Mouse (Mus musculus) C2C12 (cell line): ENCODE results near the gene H2afy2. TPM values are rescaled to one million over a fixed set of nuclear protein-coding genes. Genes with fewer than 3 reads are reported as not detected.
A peak's percentile ranks its signal among the peaks of the same experiment; 100 is the strongest.

Source experiments
- H3K27me3 ChIP-seq: one replicate; pipeline ENCODE4 v1.6.1; 2011; ENCODE audit not compliant: control insufficient read depth, insufficient read depth, insufficient read length
- H3K36me3 ChIP-seq: one replicate; pipeline ENCODE4 v1.6.1; 2011; ENCODE audit not compliant: control insufficient read depth, insufficient read depth
- H3K4me3 ChIP-seq: one replicate; pipeline ENCODE4 v1.5.1; 2011; ENCODE audit warnings: mild to moderate bottlenecking, control low read depth; ENCODE audit not compliant: poor library complexity, insufficient read depth, severe bottlenecking
- H3K79me2 ChIP-seq: one replicate; pipeline ENCODE4 v1.6.1; 2011; ENCODE audit not compliant: control insufficient read depth, insufficient read depth
- H3K79me3 ChIP-seq: one replicate; pipeline ENCODE4 v1.6.1; 2011; ENCODE audit warnings: low read depth, control low read depth
- H3ac ChIP-seq: one replicate; pipeline ENCODE3; 2011; ENCODE audit warnings: low read depth; ENCODE audit not compliant: control insufficient read depth, insufficient read length
- CEBPB ChIP-seq: IDR thresholded peaks from one replicate; pipeline ENCODE4 v1.6.1; 2011; ENCODE audit warnings: low read depth, mild to moderate bottlenecking, control low read depth, moderate library complexity
- CTCF ChIP-seq: IDR thresholded peaks from one replicate; pipeline ENCODE4 v1.5.1; 2011; ENCODE audit not compliant: control insufficient read depth, insufficient read depth, insufficient read length
- FOSL1 ChIP-seq: IDR thresholded peaks from one replicate; pipeline ENCODE4 v1.8.0; 2011; ENCODE audit warnings: mild to moderate bottlenecking, low read length; ENCODE audit not compliant: poor library complexity, insufficient read depth, severe bottlenecking
- MAX ChIP-seq: IDR thresholded peaks from one replicate; pipeline ENCODE4 v1.6.1; 2011; ENCODE audit warnings: mild to moderate bottlenecking, control low read depth
- MYOD1 ChIP-seq: IDR thresholded peaks from one replicate; pipeline ENCODE4 v1.6.1; 2011; ENCODE audit warnings: low read depth; ENCODE audit not compliant: control insufficient read depth, insufficient read length
- MYOG ChIP-seq: IDR thresholded peaks from one replicate; pipeline ENCODE4 v1.6.1; 2011; ENCODE audit not compliant: control insufficient read depth, insufficient read length; ENCODE audit errors: extremely low read depth
- USF1 ChIP-seq: IDR thresholded peaks from one replicate; pipeline ENCODE4 v1.6.1; 2011; ENCODE audit warnings: low read depth, mild to moderate bottlenecking, control low read depth, moderate library complexity
- polyA plus RNA-seq: library from polyadenylated mRNA; unstranded; fragments of >200 nt; fragmentation: generic; extraction: Trizol; gene quantifications from one replicate; pipeline ENCODE4 v1.2.1, GENCODE M21; 2012; ENCODE audit warnings: missing spikeins

H2afy2 gene
- polyA plus RNA-seq, 1 experiment, result 10.5 TPM

DNA sequence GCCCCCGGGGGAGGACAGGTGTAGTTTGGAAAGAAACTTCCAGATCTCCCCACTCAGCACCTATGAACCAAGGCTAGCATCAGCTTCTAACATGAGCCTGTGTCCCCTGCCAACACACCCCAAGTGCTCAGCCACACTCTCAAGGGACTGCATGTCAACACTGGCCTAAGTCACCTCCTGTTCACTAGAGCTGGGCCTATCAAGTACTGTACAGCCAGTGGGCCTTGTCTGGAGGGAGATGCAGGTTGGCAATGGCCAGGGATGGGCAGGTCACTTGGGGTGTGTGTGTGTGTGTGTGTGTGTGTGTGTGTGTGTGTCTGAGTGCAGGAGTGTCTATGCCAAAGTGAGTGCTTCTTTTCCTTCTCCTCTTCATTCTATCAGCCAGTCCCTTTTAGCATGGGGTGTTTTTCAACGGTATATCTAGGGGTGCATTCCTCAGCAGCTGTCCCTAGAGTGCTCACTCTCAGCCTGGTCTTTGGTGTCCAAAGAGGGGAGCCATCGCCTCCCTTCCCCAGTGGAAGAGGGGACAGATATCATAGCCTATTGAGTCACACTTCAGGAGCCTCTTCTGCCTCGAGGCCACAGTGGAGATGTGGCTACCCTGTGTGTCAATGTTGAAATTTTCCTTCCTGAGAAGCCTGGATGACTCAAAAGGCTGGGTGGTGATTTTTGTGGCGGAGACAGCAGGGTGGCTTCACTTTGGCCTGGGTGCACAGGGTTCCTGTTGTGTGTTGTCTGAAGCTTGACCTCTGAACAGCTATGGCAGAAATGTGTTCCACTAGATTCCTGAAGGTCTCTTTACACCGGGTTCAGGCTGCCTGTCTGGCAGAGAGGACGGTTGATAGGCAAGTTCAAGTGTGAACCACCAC is 67.7 kb downstream of the H2afy2 start:
- H3K79me3 ChIP-seq, result no peaks in the 10 kb centered on the region
- H3ac ChIP-seq, result no peak overlapping the region
- TF ChIP-seq MYOD1, result no peak
- H3K4me3 ChIP-seq, result no peak overlapping the region
- no peaks in the 10 kb centered on the region for H3K79me2 ChIP-seq
- H3K27me3 ChIP-seq, result no peaks in the 10 kb centered on the region
- no peaks in the 10 kb centered on the region for H3K36me3 ChIP-seq

- peak overlapping the region; percentile 39 for H3ac ChIP-seq
- TF ChIP-seq MYOD1 (no peak), FOSL1 (no peak), USF1 (no peak), CEBPB (no peak), CTCF (no peak), MAX (no peak), MYOG (no peak)
- peaks cover 3% of the 10 kb centered on the region for H3K27me3 ChIP-seq
- H3K79me3 ChIP-seq, result no peaks in the 10 kb centered on the region
- no peaks in the 10 kb centered on the region for H3K36me3 ChIP-seq
- no peaks in the 10 kb centered on the region for H3K79me2 ChIP-seq
- H3K4me3 ChIP-seq, result peak overlapping the region; percentile 52
These were observed 68.5 kb downstream of the H2afy2 start for GRCm38 (mm10) chr10:61715462-61715837.

DNA sequence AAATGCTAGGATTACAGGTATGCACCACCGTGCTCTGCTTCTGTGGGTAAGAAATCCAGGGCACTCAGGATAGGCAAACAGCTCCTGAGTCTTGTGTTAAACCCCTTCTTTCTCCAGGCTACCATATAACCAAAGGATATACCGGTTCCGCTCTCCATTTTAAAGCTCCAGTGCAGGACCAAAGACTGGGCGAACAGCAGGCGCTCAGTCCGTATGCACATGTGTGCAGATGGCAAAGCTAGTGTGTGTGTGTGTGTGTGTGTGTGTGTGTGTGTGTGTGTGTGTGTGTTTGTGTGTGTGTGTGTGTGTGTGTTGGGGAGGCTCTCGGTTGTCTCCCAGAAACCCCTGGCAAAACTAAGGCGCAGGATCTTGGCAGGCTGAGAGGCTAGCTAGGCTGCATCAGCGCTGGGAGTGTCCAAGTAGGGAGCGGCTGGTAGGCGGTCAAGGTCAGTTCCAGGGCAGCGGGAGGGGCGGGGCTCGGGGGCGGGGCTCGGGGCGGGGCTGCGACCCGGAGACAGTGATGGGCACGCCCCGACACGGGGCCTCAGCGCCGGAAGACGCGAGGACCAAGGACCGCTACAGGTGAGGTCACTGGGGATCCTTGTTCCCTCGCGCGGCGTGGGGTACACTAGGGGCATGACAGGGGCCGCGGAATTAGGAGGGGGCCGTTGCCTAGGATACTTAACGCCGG is 69.0 kb downstream of the H2afy2 start, which contains the start of gene Aifm2:
Gene Aifm2 (plus strand): TSS at position 493 of the 691 bp plus-strand sequence.
- no peaks in the 10 kb centered on the region for H3K79me3 ChIP-seq
- peak within 1 kb of the TSS; percentile 39 for H3ac ChIP-seq
- no peaks in the 10 kb centered on the region for H3K36me3 ChIP-seq
- H3K4me3 ChIP-seq, result peak within 1 kb of the TSS; percentile 52
- TF ChIP-seq MAX (no peak), FOSL1 (no peak), CEBPB (no peak), MYOD1 (no peak), USF1 (no peak), CTCF (no peak), MYOG (no peak)
- no peaks in the 10 kb centered on the region for H3K79me2 ChIP-seq
- peaks cover 3% of the 10 kb centered on the region for H3K27me3 ChIP-seq

GRCm38 (mm10) chr10:61714146-61714545 is 69.8 kb downstream of the H2afy2 start:
- H3K4me3 ChIP-seq, result no peak overlapping the region
- no peaks in the 10 kb centered on the region for H3K79me2 ChIP-seq
- H3K79me3 ChIP-seq, result no peaks in the 10 kb centered on the region
- H3K36me3 ChIP-seq, result no peaks in the 10 kb centered on the region
- TF ChIP-seq USF1 (no peak), CTCF (no peak), FOSL1 (no peak), MYOG (no peak), MAX (no peak), CEBPB (no peak), MYOD1 (no peak)
- peaks cover 3% of the 10 kb centered on the region for H3K27me3 ChIP-seq
- no peak overlapping the region for H3ac ChIP-seq

DNA sequence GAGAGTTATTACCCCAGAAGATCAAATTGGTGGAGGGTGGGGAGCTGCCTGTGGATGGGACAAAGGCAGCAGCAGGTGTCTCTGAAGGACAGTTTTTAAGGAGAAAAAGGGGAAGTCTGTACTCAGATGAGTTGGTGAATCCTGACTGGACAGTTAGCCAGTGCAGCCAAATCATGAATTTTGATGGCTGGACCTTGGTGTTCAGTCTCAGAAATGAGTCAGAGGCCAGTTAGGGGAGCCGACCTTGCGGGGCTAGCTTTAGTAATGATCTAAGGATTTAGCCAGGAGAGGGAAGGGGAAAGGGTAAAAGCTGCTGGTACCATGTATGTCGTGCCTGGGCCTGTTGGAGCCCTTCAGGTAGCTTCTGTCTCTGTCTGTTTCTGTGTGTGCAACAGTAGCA is 70.3 kb downstream of the H2afy2 start:
- H3K27me3 ChIP-seq, result peaks cover 3% of the 10 kb centered on the region
- no peak for TF ChIP-seq CTCF
- no peak for TF ChIP-seq MAX
- no peak for TF ChIP-seq MYOD1
- no peak for TF ChIP-seq MYOG
- no peak for TF ChIP-seq CEBPB
- TF ChIP-seq USF1, result no peak
- no peak for TF ChIP-seq FOSL1
- H3K79me3 ChIP-seq, result no peaks in the 10 kb centered on the region
- H3K4me3 ChIP-seq, result no peak overlapping the region
- no peak overlapping the region for H3ac ChIP-seq
- H3K36me3 ChIP-seq, result no peaks in the 10 kb centered on the region
- no peaks in the 10 kb centered on the region for H3K79me2 ChIP-seq
